Mouse (Mus musculus): ENCODE measurements around the gene Dynlt1b. TPM values are rescaled to one million over a fixed set of nuclear protein-coding genes. Genes with fewer than 3 reads are reported as not detected.
"Not testable (repeated sequence)": the region's sequence is repeated elsewhere in the genome, so short reads cannot be mapped to it uniquely, and the experiment has no call there.

The Dynlt1b gene
- polyA plus RNA-seq, 1 experiment from 2014 or later: 613 TPM

- not testable (repeated sequence) for H3K27me3 ChIP-seq (replicated peaks; ENCODE audit: control insufficient read depth, insufficient read depth, low read length); H3K27ac ChIP-seq (ENCODE audit: low read depth); ATAC-seq (replicated peaks; ENCODE audit: low FRiP score, low TSS enrichment, low read depth); H3K9ac ChIP-seq (ENCODE audit: low read length); H3K4me2 ChIP-seq (ENCODE audit: low read length); H3K9me3 ChIP-seq (ENCODE audit: control insufficient read depth, low read length); H3K4me3 ChIP-seq (ENCODE audit: low read depth, low read length); H3K36me3 ChIP-seq (ENCODE audit: control insufficient read depth, insufficient read depth, low read length); H3K4me1 ChIP-seq (replicated peaks; ENCODE audit: control insufficient read depth, insufficient read depth, low read length)
- WGBS: 37% methylated on average over 4 of the region's 7 CpGs
- DNase-seq (ENCODE audit: low spot score): peak; percentile 52
These were observed 51.1 kb downstream of the Dynlt1b start for GRCm38 (mm10) chr17:6480855-6481589.

GRCm38 (mm10) chr17:6481590-6481963 is 51.7 kb downstream of the Dynlt1b start:
- not testable (repeated sequence) for H3K9ac ChIP-seq (ENCODE audit: low read length); DNase-seq (ENCODE audit: low spot score); H3K4me1 ChIP-seq (replicated peaks; ENCODE audit: control insufficient read depth, insufficient read depth, low read length); H3K27ac ChIP-seq (ENCODE audit: low read depth); H3K27me3 ChIP-seq (replicated peaks; ENCODE audit: control insufficient read depth, insufficient read depth, low read length); H3K4me2 ChIP-seq (ENCODE audit: low read length); ATAC-seq (replicated peaks; ENCODE audit: low FRiP score, low TSS enrichment, low read depth); H3K36me3 ChIP-seq (ENCODE audit: control insufficient read depth, insufficient read depth, low read length); H3K9me3 ChIP-seq (ENCODE audit: control insufficient read depth, low read length); H3K4me3 ChIP-seq (ENCODE audit: low read depth, low read length)
- 86% methylated on average over 12 of the region's 12 CpGs for WGBS

- not testable (repeated sequence) for H3K9ac ChIP-seq (ENCODE audit: low read length); H3K36me3 ChIP-seq (ENCODE audit: control insufficient read depth, insufficient read depth, low read length); H3K9me3 ChIP-seq (ENCODE audit: control insufficient read depth, low read length); H3K27ac ChIP-seq (ENCODE audit: low read depth); H3K4me3 ChIP-seq (ENCODE audit: low read depth, low read length); H3K4me1 ChIP-seq (replicated peaks; ENCODE audit: control insufficient read depth, insufficient read depth, low read length); H3K4me2 ChIP-seq (ENCODE audit: low read length); ATAC-seq (replicated peaks; ENCODE audit: low FRiP score, low TSS enrichment, low read depth); DNase-seq (ENCODE audit: low spot score); H3K27me3 ChIP-seq (replicated peaks; ENCODE audit: control insufficient read depth, insufficient read depth, low read length)
- WGBS: 87% methylated on average over 7 of the region's 8 CpGs
These were observed 52.3 kb downstream of the Dynlt1b start for GRCm38 (mm10) chr17:6482248-6482647.

Other genes with a start within 250 kb of the Dynlt1b start
- gene Tmem181a, start 173.3 kb upstream of the Dynlt1b start, polyA plus RNA-seq (2014; fragmentation: Nextera tagmentation; extraction: Ambion mirVana): 23.0 and 23.7 TPM in 2 replicates
- gene Dynlt1a, start 112.6 kb upstream of the Dynlt1b start, polyA plus RNA-seq (2014; fragmentation: Nextera tagmentation; extraction: Ambion mirVana): 16.4 and 20.3 TPM in 2 replicates
- gene Dynlt1c, start 171.6 kb downstream of the Dynlt1b start, polyA plus RNA-seq (2014; fragmentation: Nextera tagmentation; extraction: Ambion mirVana): 36.1 and 44.8 TPM in 2 replicates
- gene Dynlt1f, start 225.8 kb downstream of the Dynlt1b start, polyA plus RNA-seq (2014; fragmentation: Nextera tagmentation; extraction: Ambion mirVana): 323 and 326 TPM in 2 replicates
- gene Sytl3, start 229.0 kb downstream of the Dynlt1b start, polyA plus RNA-seq (2014; fragmentation: Nextera tagmentation; extraction: Ambion mirVana): 0.47 and 0.60 TPM in 2 replicates

Measured in intestine, embryonic 14.5 days (tissue).